Mouse (Mus musculus): Measurements from ENCODE around the gene Rbm11. TPM values are rescaled to one million over a fixed set of nuclear protein-coding genes. Genes with fewer than 3 reads are reported as not detected.
A peak's percentile ranks its signal among the peaks of the same experiment; 100 is the strongest.

Rbm11 gene
- 0.13 TPM in 1 of 2 replicates, not detected in the other for total RNA-seq (2012; rRNA removed)

GRCm38 (mm10) chr16:75592671-75593500 is at the start of gene Rbm11:
Rbm11 (plus strand) TSS chr16:75592844.
- in situ Hi-C loops (cut with MboI; ENCODE audit: low sequenced_read_pairs in 2 of 2, unreplicated experiment in 2 of 2) = no loop called here
- Histone ChIP-seq H3K36me3 (ENCODE audit: control insufficient read depth, insufficient read depth, low read length, poor library complexity, severe bottlenecking) (no peaks in the 10 kb centered on the region), H3K9ac (ENCODE audit: insufficient read depth, low read depth, low read length, poor library complexity, severe bottlenecking) (0 out of 2 replicates have a peak within 1 kb of the TSS, but pooled peaks have one; percentile 47), H3K27ac (ENCODE audit: insufficient read depth, low read depth, low read length, poor library complexity, severe bottlenecking) (no peak within 1 kb of the TSS), H3K4me1 (ENCODE audit: control insufficient read depth in 2 of 2, insufficient read depth in 2 of 2, low read length in 2 of 2, poor library complexity in 1 of 2) (no peaks in the 10 kb centered on the region), H3K4me3 (ENCODE audit: insufficient read depth in 1 of 2, low read depth in 1 of 2, low read length in 2 of 2, poor library complexity in 1 of 2, severe bottlenecking in 1 of 2) (peak within 1 kb of the TSS; percentile 80 to 86), H3K9me3 (ENCODE audit: control insufficient read depth, insufficient read depth, low read depth, low read length) (no peaks in the 10 kb centered on the region)
- TF ChIP-seq HCFC1 (IDR thresholded peaks at IDR 0.05; ENCODE audit: borderline replicate concordance, insufficient read depth, low read length) = no peak
- TF ChIP-seq ZC3H11A (IDR thresholded peaks at IDR 0.05; ENCODE audit: borderline replicate concordance, low read depth, low read length) = no peak
- no peak for TF ChIP-seq MAFK (IDR thresholded peaks at IDR 0.05; ENCODE audit: insufficient read depth, low read depth, low read length)
- no peak for TF ChIP-seq ZNF384 (IDR thresholded peaks at IDR 0.05; ENCODE audit: low read depth, low read length)
- no peak for TF ChIP-seq CHD2 (IDR thresholded peaks at IDR 0.05; ENCODE audit: low read depth, low read length)
- peak; percentile 56 for DNase-seq (ENCODE audit: low read depth, low spot score)

- no peak for DNase-seq (ENCODE audit: low read depth, low spot score)
- Histone ChIP-seq H3K27ac (ENCODE audit: insufficient read depth, low read depth, low read length, poor library complexity, severe bottlenecking) (no peak overlapping the region), H3K36me3 (ENCODE audit: control insufficient read depth, insufficient read depth, low read length, poor library complexity, severe bottlenecking) (no peaks in the 10 kb centered on the region), H3K9me3 (ENCODE audit: control insufficient read depth, insufficient read depth, low read depth, low read length) (no peaks in the 10 kb centered on the region), H3K4me3 (ENCODE audit: insufficient read depth in 1 of 2, low read depth in 1 of 2, low read length in 2 of 2, poor library complexity in 1 of 2, severe bottlenecking in 1 of 2) (no peak overlapping the region), H3K4me1 (ENCODE audit: control insufficient read depth in 2 of 2, insufficient read depth in 2 of 2, low read length in 2 of 2, poor library complexity in 1 of 2) (no peaks in the 10 kb centered on the region), H3K9ac (ENCODE audit: insufficient read depth, low read depth, low read length, poor library complexity, severe bottlenecking) (no peak overlapping the region)
- TF ChIP-seq HCFC1 (IDR thresholded peaks at IDR 0.05; ENCODE audit: borderline replicate concordance, insufficient read depth, low read length) (no peak), ZC3H11A (IDR thresholded peaks at IDR 0.05; ENCODE audit: borderline replicate concordance, low read depth, low read length) (no peak), MAFK (IDR thresholded peaks at IDR 0.05; ENCODE audit: insufficient read depth, low read depth, low read length) (no peak), ZNF384 (IDR thresholded peaks at IDR 0.05; ENCODE audit: low read depth, low read length) (no peak), CHD2 (IDR thresholded peaks at IDR 0.05; ENCODE audit: low read depth, low read length) (no peak)
- in situ Hi-C loops (cut with MboI; ENCODE audit: low sequenced_read_pairs in 2 of 2, unreplicated experiment in 2 of 2) = no loop called here
Observed at GRCm38 (mm10) chr16:75545310-75545709, 47.3 kb upstream of the Rbm11 start.

DNA sequence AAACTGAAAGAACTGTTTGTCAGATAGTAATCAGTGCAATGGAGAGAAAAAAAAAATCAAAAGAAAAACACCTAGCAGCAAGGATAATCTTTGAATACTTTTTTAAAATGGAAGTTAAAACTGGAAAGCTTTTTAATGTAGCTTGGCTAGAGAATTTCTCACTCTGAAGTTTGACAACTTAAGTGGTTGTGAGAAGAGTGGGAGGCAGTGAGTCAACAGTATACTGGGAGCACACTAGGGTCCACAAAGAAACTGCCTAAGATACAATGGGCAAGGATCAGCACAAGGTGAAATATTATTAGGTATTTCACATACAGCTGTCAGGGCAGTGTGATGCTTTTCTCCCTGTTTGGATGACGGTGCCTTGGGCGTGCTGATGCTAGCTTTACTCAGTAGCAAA is 29.7 kb upstream of the Rbm11 start:
- H3K9ac ChIP-seq (ENCODE audit: insufficient read depth, low read depth, low read length, poor library complexity, severe bottlenecking) = no peak overlapping the region
- H3K4me1 ChIP-seq (ENCODE audit: control insufficient read depth in 2 of 2, insufficient read depth in 2 of 2, low read length in 2 of 2, poor library complexity in 1 of 2) = no peaks in the 10 kb centered on the region
- H3K4me3 ChIP-seq (ENCODE audit: insufficient read depth in 1 of 2, low read depth in 1 of 2, low read length in 2 of 2, poor library complexity in 1 of 2, severe bottlenecking in 1 of 2) = no peak overlapping the region
- H3K27ac ChIP-seq (ENCODE audit: insufficient read depth, low read depth, low read length, poor library complexity, severe bottlenecking) = no peak overlapping the region
- in situ Hi-C loops (cut with MboI; ENCODE audit: low sequenced_read_pairs in 2 of 2, unreplicated experiment in 2 of 2) = no loop called here
- no peaks in the 10 kb centered on the region for H3K9me3 ChIP-seq (ENCODE audit: control insufficient read depth, insufficient read depth, low read depth, low read length)
- H3K36me3 ChIP-seq (ENCODE audit: control insufficient read depth, insufficient read depth, low read length, poor library complexity, severe bottlenecking) = no peaks in the 10 kb centered on the region
- DNase-seq (ENCODE audit: low read depth, low spot score) = no peak
- TF ChIP-seq ZC3H11A (IDR thresholded peaks at IDR 0.05; ENCODE audit: borderline replicate concordance, low read depth, low read length) = no peak
- no peak for TF ChIP-seq ZNF384 (IDR thresholded peaks at IDR 0.05; ENCODE audit: low read depth, low read length)
- TF ChIP-seq CHD2 (IDR thresholded peaks at IDR 0.05; ENCODE audit: low read depth, low read length) = no peak
- no peak for TF ChIP-seq MAFK (IDR thresholded peaks at IDR 0.05; ENCODE audit: insufficient read depth, low read depth, low read length)
- TF ChIP-seq HCFC1 (IDR thresholded peaks at IDR 0.05; ENCODE audit: borderline replicate concordance, insufficient read depth, low read length) = no peak

GRCm38 (mm10) chr16:75582279-75582678 is 10.4 kb upstream of the Rbm11 start:
- Histone ChIP-seq H3K9me3 (ENCODE audit: control insufficient read depth, insufficient read depth, low read depth, low read length) (no peaks in the 10 kb centered on the region), H3K4me1 (ENCODE audit: control insufficient read depth in 2 of 2, insufficient read depth in 2 of 2, low read length in 2 of 2, poor library complexity in 1 of 2) (no peaks in the 10 kb centered on the region), H3K4me3 (ENCODE audit: insufficient read depth in 1 of 2, low read depth in 1 of 2, low read length in 2 of 2, poor library complexity in 1 of 2, severe bottlenecking in 1 of 2) (no peak overlapping the region), H3K36me3 (ENCODE audit: control insufficient read depth, insufficient read depth, low read length, poor library complexity, severe bottlenecking) (no peaks in the 10 kb centered on the region), H3K27ac (ENCODE audit: insufficient read depth, low read depth, low read length, poor library complexity, severe bottlenecking) (no peak overlapping the region), H3K9ac (ENCODE audit: insufficient read depth, low read depth, low read length, poor library complexity, severe bottlenecking) (no peak overlapping the region)
- in situ Hi-C loops (cut with MboI; ENCODE audit: low sequenced_read_pairs in 2 of 2, unreplicated experiment in 2 of 2) = no loop called here
- TF ChIP-seq HCFC1 (IDR thresholded peaks at IDR 0.05; ENCODE audit: borderline replicate concordance, insufficient read depth, low read length) (no peak), ZC3H11A (IDR thresholded peaks at IDR 0.05; ENCODE audit: borderline replicate concordance, low read depth, low read length) (no peak), MAFK (IDR thresholded peaks at IDR 0.05; ENCODE audit: insufficient read depth, low read depth, low read length) (no peak), CHD2 (IDR thresholded peaks at IDR 0.05; ENCODE audit: low read depth, low read length) (no peak), ZNF384 (IDR thresholded peaks at IDR 0.05; ENCODE audit: low read depth, low read length) (no peak)
- no peak for DNase-seq (ENCODE audit: low read depth, low spot score)
